Mouse (Mus musculus) ES-E14 (cell line): ENCODE data around the gene Smap1.

Source experiments
- CHD2 ChIP-seq: IDR thresholded peaks from 2 replicates; pipeline ENCODE4 v1.6.1; 2014; ENCODE audit warnings: mild to moderate bottlenecking, low read depth, low read length, inconsistent platforms
- HCFC1 ChIP-seq: IDR thresholded peaks from 2 replicates; pipeline ENCODE4 v1.6.1; 2012; ENCODE audit warnings: low read length, inconsistent platforms, borderline replicate concordance; ENCODE audit not compliant: insufficient read depth
- MAFK ChIP-seq: IDR thresholded peaks from 2 replicates; pipeline ENCODE4 v1.6.1; 2014; ENCODE audit warnings: mild to moderate bottlenecking, low read depth, low read length, inconsistent platforms; ENCODE audit not compliant: insufficient read depth
- ZC3H11A ChIP-seq: IDR thresholded peaks from 2 replicates; pipeline ENCODE4 v1.6.1; 2012; ENCODE audit warnings: low read depth, mild to moderate bottlenecking, inconsistent platforms, low read length, borderline replicate concordance
- ZNF384 ChIP-seq: IDR thresholded peaks from 2 replicates; pipeline ENCODE4 v1.6.1; 2012; ENCODE audit warnings: low read depth, low read length, inconsistent platforms

DNA sequence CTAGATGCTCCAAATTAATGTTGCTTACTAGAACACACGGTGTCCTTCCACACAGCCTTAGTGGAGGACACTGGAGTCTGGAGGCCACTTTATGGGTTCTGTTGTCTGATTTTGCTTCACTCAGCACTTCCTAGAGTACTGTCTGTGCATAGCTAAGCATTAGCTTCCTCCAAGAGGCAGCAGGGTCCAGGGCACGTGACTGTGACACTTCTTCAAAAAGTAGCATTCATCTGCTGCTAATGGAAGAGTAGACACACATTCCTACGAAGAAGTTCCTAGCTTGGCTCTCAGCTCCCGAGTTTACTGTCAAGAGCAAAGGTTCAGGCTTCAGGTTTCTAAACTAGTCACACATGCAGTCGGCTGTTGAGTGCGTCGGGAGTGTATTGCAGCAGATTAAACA lies 78.3 kb downstream of the Smap1 start:
- TF ChIP-seq ZNF384 (no peak), ZC3H11A (no peak), HCFC1 (no peak), CHD2 (no peak), MAFK (no peak)
